Mouse (Mus musculus): ENCODE results near the gene Tubb4b. TPM values are rescaled to one million over a fixed set of nuclear protein-coding genes. Genes with fewer than 3 reads are reported as not detected.
A peak's percentile ranks its signal among the peaks of the same experiment; 100 is the strongest.

Tubb4b gene
- polyA plus RNA-seq, 1 experiment from 2014 or later: 416 TPM

- Histone ChIP-seq H3K4me1 (peaks cover 3% of the 10 kb centered on the region; the same call in 1 of the 2 replicates), H3K4me3 (no peak overlapping the region), H3K27me3 (peaks cover 9% of the 10 kb centered on the region; the same call in 1 of the 2 replicates), H3K9me3 (replicated peaks) (no peaks in the 10 kb centered on the region), H3K27ac (no peak overlapping the region), H3K36me3 (peaks cover 5% of the 10 kb centered on the region), H3K9ac (no peak overlapping the region), H3K4me2 (replicated peaks) (no peak overlapping the region)
- 67% methylated on average over 2 of the region's 2 CpGs for WGBS
- ATAC-seq (ENCODE audit: low FRiP score): no peak
Measured at GRCm38 (mm10) chr2:25217666-25218065, 6.8 kb downstream of the Tubb4b start.

- no peak within 1 kb of the TSS for H3K4me3 ChIP-seq
- H3K27me3 ChIP-seq: peaks cover 9% of the 10 kb centered on the region; the same call in 1 of the 2 replicates
- ATAC-seq (ENCODE audit: low FRiP score): no peak
- no peak within 1 kb of the TSS for H3K27ac ChIP-seq
- H3K4me1 ChIP-seq: peaks cover 17% of the 10 kb centered on the region
- no peak within 1 kb of the TSS; the same call in 1 of the 2 replicates for H3K9ac ChIP-seq
- 71% methylated on average over 3 of the region's 3 CpGs for WGBS
- no peak within 1 kb of the TSS for H3K4me2 ChIP-seq (replicated peaks)
- H3K9me3 ChIP-seq (replicated peaks): no peaks in the 10 kb centered on the region
- no peaks in the 10 kb centered on the region for H3K36me3 ChIP-seq
Measured at GRCm38 (mm10) chr2:25214444-25214843, 10.1 kb downstream of the Tubb4b start, which contains the start of gene Stpg3. Stpg3 (minus strand) TSS chr2:25214637.

GRCm38 (mm10) chr2:25213266-25213865, 11.1 kb downstream of the Tubb4b start:
- no peak for ATAC-seq (ENCODE audit: low FRiP score)
- WGBS: 62% methylated on average over 23 of the region's 23 CpGs

GRCm38 (mm10) chr2:25211121-25211670, 13.3 kb downstream of the Tubb4b start, which contains the start of gene Nelfb:
Nelfb (minus strand) TSS chr2:25211489.
- Histone ChIP-seq H3K4me2 (replicated peaks) (peak within 1 kb of the TSS; percentile 95), H3K27ac (peak within 1 kb of the TSS; percentile 86), H3K4me1 (peaks cover 24% of the 10 kb centered on the region), H3K27me3 (peaks cover 9% of the 10 kb centered on the region; the same call in 1 of the 2 replicates), H3K9ac (peak within 1 kb of the TSS; percentile 84), H3K36me3 (peaks cover 11% of the 10 kb centered on the region), H3K9me3 (replicated peaks) (no peaks in the 10 kb centered on the region), H3K4me3 (peak within 1 kb of the TSS; percentile 68)
- WGBS: under 1% methylated on average over 44 of the region's 44 CpGs
- peak; percentile 95 for ATAC-seq (ENCODE audit: low FRiP score)

More at GRCm38 (mm10) chr2:25213266-25213865, 11.1 kb downstream of the Tubb4b start:
- Histone ChIP-seq H3K4me3 (no peak overlapping the region), H3K9me3 (replicated peaks) (no peaks in the 10 kb centered on the region), H3K4me2 (replicated peaks) (no peak overlapping the region), H3K36me3 (no peaks in the 10 kb centered on the region), H3K27ac (no peak overlapping the region), H3K9ac (no peak overlapping the region; the same call in 1 of the 2 replicates), H3K4me1 (peaks cover 24% of the 10 kb centered on the region), H3K27me3 (peaks cover 9% of the 10 kb centered on the region; the same call in 1 of the 2 replicates)

- peak overlapping the region; percentile 84 for H3K9ac ChIP-seq
- ATAC-seq (ENCODE audit: low FRiP score): peak; percentile 61
- peak overlapping the region; percentile 95 for H3K4me2 ChIP-seq (replicated peaks)
- H3K4me3 ChIP-seq: peak overlapping the region; percentile 68
- H3K36me3 ChIP-seq: peaks cover 16% of the 10 kb centered on the region
- peak overlapping the region; percentile 86 for H3K27ac ChIP-seq
- under 1% methylated on average over 24 of the region's 24 CpGs for WGBS
- H3K9me3 ChIP-seq (replicated peaks): no peaks in the 10 kb centered on the region
- H3K4me1 ChIP-seq: peaks cover 24% of the 10 kb centered on the region
- peaks cover 9% of the 10 kb centered on the region; the same call in 1 of the 2 replicates for H3K27me3 ChIP-seq
Measured at GRCm38 (mm10) chr2:25210686-25211085, 13.8 kb downstream of the Tubb4b start.

GRCm38 (mm10) chr2:25207593-25207992, 16.9 kb downstream of the Tubb4b start:
- H3K36me3 ChIP-seq: peaks cover 47% of the 10 kb centered on the region
- H3K27ac ChIP-seq: no peak overlapping the region
- H3K4me3 ChIP-seq: no peak overlapping the region
- H3K9me3 ChIP-seq (replicated peaks): no peaks in the 10 kb centered on the region
- ATAC-seq (ENCODE audit: low FRiP score): no peak
- H3K4me2 ChIP-seq (replicated peaks): no peak overlapping the region
- H3K9ac ChIP-seq: no peak overlapping the region
- peaks cover 24% of the 10 kb centered on the region for H3K4me1 ChIP-seq
- no peaks in the 10 kb centered on the region for H3K27me3 ChIP-seq
- 90% methylated on average over 1 of the region's 1 CpGs for WGBS

- Histone ChIP-seq H3K27ac (no peak overlapping the region), H3K4me2 (replicated peaks) (no peak overlapping the region), H3K9me3 (replicated peaks) (no peaks in the 10 kb centered on the region), H3K9ac (no peak overlapping the region), H3K4me1 (peaks cover under 1% of the 10 kb centered on the region; the same call in 1 of the 2 replicates), H3K27me3 (no peaks in the 10 kb centered on the region), H3K36me3 (peaks cover 83% of the 10 kb centered on the region), H3K4me3 (no peak overlapping the region)
- no peak for ATAC-seq (ENCODE audit: low FRiP score)
- 76% methylated on average over 4 of the region's 4 CpGs for WGBS
Measured at GRCm38 (mm10) chr2:25203631-25204214, 20.8 kb downstream of the Tubb4b start.

- no peak for ATAC-seq (ENCODE audit: low FRiP score)
- Histone ChIP-seq H3K27ac (no peak overlapping the region), H3K4me1 (peaks cover 10% of the 10 kb centered on the region; the same call in 1 of the 2 replicates), H3K27me3 (peaks cover 21% of the 10 kb centered on the region), H3K4me2 (replicated peaks) (no peak overlapping the region), H3K9ac (no peak overlapping the region), H3K36me3 (peaks cover 70% of the 10 kb centered on the region), H3K9me3 (replicated peaks) (no peaks in the 10 kb centered on the region), H3K4me3 (no peak overlapping the region)
- WGBS: 95% methylated on average over 2 of the region's 2 CpGs
Measured at GRCm38 (mm10) chr2:25200631-25201030, 23.9 kb downstream of the Tubb4b start.

GRCm38 (mm10) chr2:25197946-25198345, 26.6 kb downstream of the Tubb4b start:
- H3K27me3 ChIP-seq: peaks cover 42% of the 10 kb centered on the region
- H3K27ac ChIP-seq: no peak overlapping the region
- peaks cover 43% of the 10 kb centered on the region for H3K36me3 ChIP-seq
- no peak overlapping the region for H3K4me2 ChIP-seq (replicated peaks)
- peaks cover 24% of the 10 kb centered on the region for H3K4me1 ChIP-seq
- no peak for ATAC-seq (ENCODE audit: low FRiP score)
- no peak overlapping the region for H3K9ac ChIP-seq
- no peak overlapping the region for H3K4me3 ChIP-seq
- no peaks in the 10 kb centered on the region for H3K9me3 ChIP-seq (replicated peaks)

- no peak for ATAC-seq (ENCODE audit: low FRiP score)
- Histone ChIP-seq H3K9me3 (replicated peaks) (no peaks in the 10 kb centered on the region), H3K27ac (no peak overlapping the region), H3K4me3 (no peak overlapping the region), H3K4me1 (peaks cover 24% of the 10 kb centered on the region), H3K27me3 (peaks cover 42% of the 10 kb centered on the region), H3K4me2 (replicated peaks) (no peak overlapping the region), H3K36me3 (peaks cover 35% of the 10 kb centered on the region), H3K9ac (no peak overlapping the region)
- 37% methylated on average over 2 of the region's 2 CpGs for WGBS
Measured at GRCm38 (mm10) chr2:25197191-25197590, 27.3 kb downstream of the Tubb4b start.

GRCm38 (mm10) chr2:25196172-25196954, 28.1 kb downstream of the Tubb4b start, which contains the start of gene Tor4a:
Tor4a (minus strand) TSS chr2:25196886.
- Histone ChIP-seq H3K4me2 (replicated peaks) (peak within 1 kb of the TSS; percentile 35), H3K4me3 (no peak within 1 kb of the TSS)
- WGBS: 10% methylated on average over 8 of the region's 8 CpGs

More at GRCm38 (mm10) chr2:25196172-25196954, 28.1 kb downstream of the Tubb4b start, which contains the start of gene Tor4a:
- Histone ChIP-seq H3K9me3 (replicated peaks) (no peaks in the 10 kb centered on the region), H3K27me3 (peaks cover 42% of the 10 kb centered on the region), H3K36me3 (peaks cover 28% of the 10 kb centered on the region), H3K4me1 (peaks cover 24% of the 10 kb centered on the region), H3K27ac (no peak within 1 kb of the TSS), H3K9ac (no peak within 1 kb of the TSS)
- no peak for ATAC-seq (ENCODE audit: low FRiP score)
